Mouse (Mus musculus): ENCODE measurements around the gene Ryk.
"Not testable (repeated sequence)": the region's sequence is repeated elsewhere in the genome, so short reads cannot be mapped to it uniquely, and the experiment has no call there.

The Ryk gene

DNA sequence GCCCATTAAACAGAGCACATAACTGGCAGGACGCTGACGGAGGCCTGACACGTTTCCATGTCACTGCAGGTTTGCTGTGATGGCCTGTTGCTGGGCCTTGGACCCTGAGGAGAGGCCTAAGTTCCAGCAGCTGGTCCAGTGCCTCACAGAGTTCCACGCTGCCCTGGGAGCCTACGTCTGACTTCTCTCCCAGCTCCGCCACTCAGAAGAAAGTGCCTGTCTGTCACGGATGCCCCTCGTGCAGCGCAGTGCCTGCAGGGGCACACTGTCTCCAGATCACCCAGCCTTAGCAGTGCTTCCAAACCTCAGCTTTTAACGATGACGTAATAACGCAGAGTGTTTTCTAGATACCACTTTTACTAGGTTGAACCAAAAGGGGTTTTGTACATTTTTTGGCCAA, 72.1 kb downstream of the Ryk start:
- no peak for DNase-seq (ENCODE audit: low spot score)

- no peak for DNase-seq (ENCODE audit: low spot score)
Observed at GRCm38 (mm10) chr9:102907521-102908246, 73.0 kb downstream of the Ryk start.

DNA sequence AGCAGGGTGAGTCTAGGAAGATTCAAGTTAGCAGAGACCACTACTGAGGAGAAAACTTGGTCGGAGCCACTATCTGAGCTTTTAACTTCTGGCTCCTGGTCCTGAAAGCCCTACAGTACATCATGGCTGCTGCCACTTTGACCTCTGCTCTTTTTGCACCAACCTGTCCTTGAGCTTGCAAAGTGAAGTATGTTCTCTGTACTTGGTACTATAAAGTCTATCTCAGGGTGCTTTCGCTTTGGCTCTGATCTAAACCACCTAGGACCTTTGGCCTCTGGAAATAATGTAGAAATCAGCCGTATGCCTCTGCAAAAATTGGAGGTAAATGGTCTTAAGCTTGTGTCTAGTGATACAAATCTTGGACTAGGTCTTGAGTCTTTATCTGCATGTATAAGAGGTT, 76.8 kb downstream of the Ryk start:
- no peak for DNase-seq (ENCODE audit: low spot score)

- peak; percentile 51 for DNase-seq (ENCODE audit: low spot score)
Observed at GRCm38 (mm10) chr9:102912516-102913035, 77.9 kb downstream of the Ryk start.

GRCm38 (mm10) chr9:102913597-102913996, 78.9 kb downstream of the Ryk start:
- DNase-seq (ENCODE audit: low spot score) = not testable (repeated sequence)

DNA sequence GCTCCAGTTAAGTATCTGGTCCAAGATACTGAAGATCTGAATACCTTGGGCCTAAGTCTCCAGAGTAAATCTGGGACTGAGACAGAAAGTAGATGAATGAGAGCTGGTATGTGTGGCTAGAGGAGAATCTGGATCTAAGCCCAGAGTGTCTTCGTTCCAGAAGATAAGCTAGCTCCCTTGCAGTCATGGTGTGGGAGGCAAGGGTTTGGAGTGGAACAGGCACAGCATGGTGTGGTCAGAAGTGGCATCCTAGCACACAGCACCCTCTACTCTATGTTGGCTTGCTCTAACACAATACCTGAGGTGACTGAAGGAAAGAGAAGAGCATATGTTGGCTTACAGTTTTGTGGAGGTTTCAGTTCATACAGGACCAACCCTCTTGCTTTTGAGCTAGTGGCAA, 79.9 kb downstream of the Ryk start:
- peak; percentile 31 for DNase-seq (ENCODE audit: low spot score)

- DNase-seq (ENCODE audit: low spot score) = no peak
Observed at GRCm38 (mm10) chr9:102915292-102915854, 80.7 kb downstream of the Ryk start.

DNA sequence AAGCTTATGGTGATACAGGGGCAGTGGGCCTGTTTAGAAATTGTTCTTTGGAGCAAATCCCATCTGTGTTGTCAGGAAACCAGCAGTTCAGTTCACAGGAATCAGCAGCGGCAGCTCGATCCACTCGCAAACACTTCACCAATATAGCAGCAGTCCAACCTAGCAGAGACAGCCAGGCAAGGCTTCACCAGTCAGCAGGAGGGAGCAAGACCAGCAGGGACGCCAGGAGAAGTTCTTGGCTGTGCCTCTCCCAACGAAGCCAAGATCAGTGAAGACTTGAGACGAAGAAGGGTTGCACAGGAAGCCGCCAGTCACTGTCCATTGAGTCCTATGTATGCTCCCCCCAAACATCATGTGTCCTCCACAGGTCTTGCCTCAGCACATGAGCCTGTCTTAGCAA, 81.4 kb downstream of the Ryk start:
- peak; percentile 41 for DNase-seq (ENCODE audit: low spot score)

DNA sequence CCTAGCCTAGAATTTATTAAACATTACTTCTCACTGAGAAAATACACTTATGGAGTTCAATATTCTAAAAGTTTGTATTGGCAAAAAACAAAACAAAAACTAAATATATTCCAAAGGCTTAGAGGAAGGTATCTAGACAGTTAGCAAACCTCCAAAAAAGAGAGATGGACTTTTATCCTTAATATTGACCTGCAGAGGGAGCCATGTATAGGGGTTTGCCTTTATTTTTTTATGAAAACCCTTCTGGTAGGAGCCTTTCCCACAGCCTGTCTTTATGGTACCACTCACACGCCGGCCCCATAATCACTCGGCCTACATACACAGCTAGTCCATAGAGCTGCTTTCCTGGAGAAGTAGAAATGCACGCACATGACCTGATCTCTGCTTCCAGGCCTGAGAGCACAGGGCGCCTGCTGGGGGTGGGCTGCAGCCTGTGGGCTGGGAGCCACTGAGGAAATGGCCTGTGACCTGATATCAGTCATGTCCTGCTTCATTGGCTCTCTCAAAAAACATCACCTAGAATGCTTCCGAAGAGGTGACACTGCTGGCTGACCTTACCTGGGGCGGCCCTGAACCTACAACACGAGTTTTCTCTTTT, 82.9 kb downstream of the Ryk start:
- no peak for DNase-seq (ENCODE audit: low spot score)

- DNase-seq (ENCODE audit: low spot score) = no peak
Observed at GRCm38 (mm10) chr9:102919486-102919885, 84.8 kb downstream of the Ryk start.

DNA sequence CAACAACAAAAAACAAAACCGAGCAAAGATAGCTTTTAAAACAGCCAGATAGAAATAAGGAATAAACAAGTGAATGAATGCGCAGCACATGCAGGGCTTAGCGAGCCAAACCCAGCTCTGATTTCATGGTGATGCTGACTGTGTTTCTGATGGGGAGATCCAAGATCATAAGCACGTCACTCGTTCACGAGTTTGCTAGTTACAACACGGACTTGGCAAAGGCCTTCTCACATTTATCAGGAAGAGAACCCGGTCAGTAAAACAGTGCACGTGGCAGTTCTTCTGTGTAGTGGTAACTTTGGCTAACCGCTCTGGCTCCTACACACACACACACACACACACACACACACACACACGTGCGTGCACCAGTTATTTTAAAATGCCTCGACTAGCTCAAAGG, 87.1 kb downstream of the Ryk start:
- peak; percentile 23 for DNase-seq (ENCODE audit: low spot score)

- no peak for DNase-seq (ENCODE audit: low spot score)
Observed at GRCm38 (mm10) chr9:102922866-102923434, 88.2 kb downstream of the Ryk start.

DNA sequence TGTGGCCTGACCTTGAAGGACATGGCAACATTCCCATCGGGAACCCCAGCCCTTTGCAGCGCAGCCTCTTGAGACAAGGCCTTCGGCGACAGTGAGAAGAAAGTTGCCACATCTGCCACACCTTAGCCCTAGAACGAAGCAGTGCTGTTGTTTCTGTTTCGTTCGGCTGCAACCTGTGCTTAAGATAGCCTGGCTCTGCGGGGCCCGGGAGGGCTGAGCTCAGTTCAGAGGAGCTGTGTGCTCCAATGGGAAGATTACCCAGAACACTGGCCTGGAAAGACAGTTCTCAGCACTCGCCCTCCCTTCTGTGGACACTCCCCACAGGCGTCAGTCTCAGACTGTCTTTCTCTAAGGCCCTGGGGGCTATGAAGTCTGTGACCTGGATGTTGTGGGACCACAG, 89.1 kb downstream of the Ryk start:
- no peak for DNase-seq (ENCODE audit: low spot score)

DNA sequence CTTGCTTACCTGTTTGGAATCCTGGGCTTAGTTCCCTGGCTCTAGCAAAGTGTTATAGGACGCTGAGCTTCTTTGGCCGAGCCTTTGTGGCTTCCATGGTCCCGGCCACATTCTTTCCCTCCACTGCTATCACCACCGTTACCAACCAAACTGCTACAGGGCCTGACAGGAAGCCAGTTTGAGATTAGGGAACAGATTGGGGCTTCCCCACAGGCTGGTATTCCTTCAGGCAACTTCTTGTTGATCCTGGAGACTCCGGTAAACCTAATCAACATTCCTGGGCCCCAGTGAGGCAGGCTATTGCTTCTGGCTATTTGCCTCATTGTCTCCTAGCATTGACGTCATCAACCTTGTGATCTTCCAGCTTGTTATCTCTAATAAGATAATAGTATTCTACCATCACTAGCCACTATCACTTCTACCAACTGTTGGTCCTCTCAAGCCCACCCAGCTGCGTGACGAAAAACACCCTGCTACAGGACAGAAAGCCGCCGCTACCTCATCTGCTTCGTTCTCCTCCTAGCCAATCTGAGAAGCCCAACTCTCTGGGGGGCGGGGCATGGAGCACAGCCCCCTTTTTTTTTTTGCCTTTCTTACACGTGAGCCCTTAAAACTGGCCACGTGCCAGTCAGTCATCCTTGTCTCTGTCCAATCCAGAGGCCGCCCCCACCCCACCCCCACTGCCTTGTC, 90.1 kb downstream of the Ryk start:
- DNase-seq (ENCODE audit: low spot score) = no peak

DNA sequence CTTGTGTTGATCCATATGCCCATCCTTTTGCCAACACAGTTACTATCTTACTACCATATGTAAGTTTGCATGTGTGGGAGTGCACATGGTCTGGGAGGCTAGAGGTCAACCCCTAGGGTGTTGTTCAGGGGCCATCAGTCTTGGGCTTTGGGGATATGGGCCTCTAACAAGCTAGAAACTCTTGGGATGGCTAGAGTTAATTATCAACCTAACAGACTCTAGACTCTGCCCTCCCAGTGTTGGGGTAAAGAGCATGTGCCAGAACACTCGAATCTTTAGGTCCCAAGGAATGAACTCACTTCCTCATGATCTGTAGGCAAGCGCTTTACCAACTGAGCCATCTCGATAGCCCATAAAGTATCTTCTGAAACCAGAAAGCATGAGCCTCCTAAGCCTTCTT, 91.4 kb downstream of the Ryk start:
- DNase-seq (ENCODE audit: low spot score) = no peak

GRCm38 (mm10) chr9:102929776-102930175, 95.1 kb downstream of the Ryk start:
- no peak for DNase-seq (ENCODE audit: low spot score)

GRCm38 (mm10) chr9:102933925-102934721, 99.4 kb downstream of the Ryk start:
- peak; percentile 27 for DNase-seq (ENCODE audit: low spot score)

DNA sequence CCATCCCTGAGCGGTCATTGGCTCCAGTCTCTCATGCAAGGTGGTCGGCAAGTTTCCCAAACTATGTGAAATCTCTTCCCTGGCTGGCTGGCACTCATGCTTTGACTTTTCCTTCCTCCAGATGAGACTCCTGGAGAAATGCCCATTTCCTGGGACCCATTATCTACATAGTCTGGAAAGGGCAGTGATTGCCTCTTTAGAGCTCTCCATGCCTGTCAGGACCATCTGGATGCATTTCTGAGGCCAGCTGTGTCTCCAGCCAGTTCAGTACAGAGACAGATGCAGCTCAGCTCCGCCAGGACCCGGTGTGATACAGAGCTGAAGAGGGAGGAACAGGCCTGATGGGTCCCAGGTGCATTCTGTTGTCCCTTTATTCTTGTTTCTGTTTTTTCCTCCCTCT, 107.5 kb downstream of the Ryk start:
- no peak for DNase-seq (ENCODE audit: low spot score)

- DNase-seq (ENCODE audit: low spot score) = peak; percentile 11
Observed at GRCm38 (mm10) chr9:102944891-102945290, 110.2 kb downstream of the Ryk start.

DNA sequence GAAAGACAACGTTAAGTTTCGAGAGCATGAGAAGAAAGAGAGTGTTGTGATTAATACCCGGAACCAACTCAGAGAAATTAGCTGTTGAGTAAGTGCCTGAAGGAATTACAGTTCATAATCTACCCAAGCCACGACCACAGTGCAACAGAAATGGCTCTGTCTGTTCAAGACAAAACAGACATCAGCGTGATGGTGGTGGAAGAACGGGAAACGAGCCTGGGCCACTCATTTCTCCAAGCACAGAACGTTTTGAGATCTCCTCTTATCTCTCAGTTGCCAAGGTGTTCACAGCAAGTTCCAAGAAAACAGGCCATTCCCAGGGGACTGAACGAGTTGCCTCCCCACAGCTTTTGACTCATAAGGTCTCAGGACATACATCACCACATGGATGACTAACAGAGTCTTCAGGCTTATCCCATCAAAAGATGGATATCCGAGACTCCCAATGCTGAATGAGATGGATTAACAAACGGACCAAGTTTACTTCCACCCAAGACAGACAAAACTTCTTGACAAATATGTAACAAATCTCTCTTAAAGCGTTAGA, 111.8 kb downstream of the Ryk start:
- no peak for DNase-seq (ENCODE audit: low spot score)

DNA sequence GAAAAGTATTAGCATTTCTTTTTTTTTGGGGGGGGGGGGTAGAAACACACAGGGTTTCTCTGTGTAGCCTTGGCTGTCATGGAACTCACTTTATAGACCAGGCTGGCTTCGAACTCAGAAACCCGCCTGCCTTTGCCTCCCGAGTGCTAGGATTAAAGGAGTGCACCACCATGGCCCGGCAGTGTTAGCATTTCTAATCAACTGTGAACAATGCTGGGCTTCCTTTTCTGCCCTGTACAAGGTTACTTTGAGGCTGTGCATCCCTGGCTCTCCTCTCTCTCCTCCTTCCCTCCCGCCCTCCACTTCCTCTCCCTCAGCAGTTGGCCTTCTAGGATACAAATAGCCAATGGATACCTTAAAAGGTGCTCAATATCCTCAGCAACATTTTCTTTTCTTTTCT, 114.0 kb downstream of the Ryk start:
- no peak for DNase-seq (ENCODE audit: low spot score)
